Mouse (Mus musculus): ENCODE measurements around the gene Psmb9. TPM values are rescaled to one million over a fixed set of nuclear protein-coding genes. Genes with fewer than 3 reads are reported as not detected.
A peak's percentile ranks its signal among the peaks of the same experiment; 100 is the strongest.
"Not testable (repeated sequence)": the region's sequence is repeated elsewhere in the genome, so short reads cannot be mapped to it uniquely, and the experiment has no call there.

Psmb9 gene
- 1.0 and 2.2 TPM in 2 replicates for polyA plus RNA-seq (2014; fragmentation: Nextera tagmentation; extraction: Ambion mirVana)

GRCm38 (mm10) chr17:34187261-34187916, at the start of gene Psmb9, which contains the start of gene Tap1:
Gene Psmb9 (minus strand): TSS chr17:34187764.
Gene Tap1 (plus strand): TSS chr17:34187553.
- Histone ChIP-seq H3K27me3 (ENCODE audit: control insufficient read depth, insufficient read depth, low read length) (peaks cover 39% of the 10 kb centered on the region), H3K36me3 (ENCODE audit: control insufficient read depth, insufficient read depth, low read length) (no peaks in the 10 kb centered on the region), H3K4me3 (replicated peaks; ENCODE audit: low read depth, low read length) (peak within 1 kb of the TSS; percentile 40), H3K9me3 (ENCODE audit: control insufficient read depth, low read length) (no peaks in the 10 kb centered on the region), H3K9ac (replicated peaks; ENCODE audit: low read length) (peak within 1 kb of the TSS; percentile 39), H3K4me2 (ENCODE audit: low read length) (peak within 1 kb of the TSS; percentile 74), H3K4me1 (ENCODE audit: control insufficient read depth, insufficient read depth, low read length) (peaks cover 9% of the 10 kb centered on the region; the same call in 1 of the 2 replicates), H3K27ac (replicated peaks; ENCODE audit: low read depth, low read length) (no peak within 1 kb of the TSS)
- peak; percentile 86 for ATAC-seq (ENCODE audit: low FRiP score, low TSS enrichment)
- WGBS: under 1% methylated on average over 46 of the region's 46 CpGs
- peak; percentile 91 for DNase-seq

- WGBS: 90% methylated on average over 5 of the region's 5 CpGs
- Histone ChIP-seq H3K4me1 (ENCODE audit: control insufficient read depth, insufficient read depth, low read length) (no peaks in the 10 kb centered on the region), H3K4me2 (ENCODE audit: low read length) (no peak overlapping the region)
Measured at GRCm38 (mm10) chr17:34236691-34237090, 49.1 kb upstream of the Psmb9 start.

DNA sequence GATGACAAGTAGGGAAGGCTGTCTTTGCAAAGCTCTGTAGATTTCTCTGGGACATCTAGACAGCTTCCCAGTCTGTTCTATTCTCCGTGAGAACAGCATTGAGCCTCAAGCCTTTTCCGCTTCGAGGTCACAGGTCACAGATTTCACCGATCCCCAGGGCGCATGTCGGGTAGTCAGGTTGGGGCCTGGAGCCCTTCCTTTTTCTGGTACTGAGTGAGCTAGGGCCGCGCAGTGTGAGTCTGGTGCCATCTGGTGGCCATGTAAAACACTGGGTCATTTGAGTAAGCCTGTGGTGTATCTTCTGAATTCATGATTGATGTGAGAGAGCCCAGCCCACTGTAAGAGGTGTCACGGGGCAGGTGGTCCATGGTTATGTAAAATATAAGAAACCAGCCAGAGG, 47.4 kb upstream of the Psmb9 start:
- Histone ChIP-seq H3K9ac (replicated peaks; ENCODE audit: low read length) (no peak overlapping the region), H3K36me3 (ENCODE audit: control insufficient read depth, insufficient read depth, low read length) (no peaks in the 10 kb centered on the region), H3K4me3 (replicated peaks; ENCODE audit: low read depth, low read length) (no peak overlapping the region), H3K4me1 (ENCODE audit: control insufficient read depth, insufficient read depth, low read length) (no peaks in the 10 kb centered on the region), H3K9me3 (ENCODE audit: control insufficient read depth, low read length) (no peaks in the 10 kb centered on the region), H3K27me3 (ENCODE audit: control insufficient read depth, insufficient read depth, low read length) (no peaks in the 10 kb centered on the region), H3K27ac (replicated peaks; ENCODE audit: low read depth, low read length) (no peak overlapping the region), H3K4me2 (ENCODE audit: low read length) (no peak overlapping the region)
- ATAC-seq (ENCODE audit: low FRiP score, low TSS enrichment) (no peak), DNase-seq (peak; percentile 79)
- WGBS: 42% methylated on average over 9 of the region's 9 CpGs

More at GRCm38 (mm10) chr17:34236691-34237090, 49.1 kb upstream of the Psmb9 start:
- Histone ChIP-seq H3K27me3 (ENCODE audit: control insufficient read depth, insufficient read depth, low read length) (no peaks in the 10 kb centered on the region), H3K9me3 (ENCODE audit: control insufficient read depth, low read length) (no peaks in the 10 kb centered on the region; the same call in 1 of the 2 replicates), H3K27ac (replicated peaks; ENCODE audit: low read depth, low read length) (no peak overlapping the region), H3K36me3 (ENCODE audit: control insufficient read depth, insufficient read depth, low read length) (no peaks in the 10 kb centered on the region), H3K4me3 (replicated peaks; ENCODE audit: low read depth, low read length) (no peak overlapping the region), H3K9ac (replicated peaks; ENCODE audit: low read length) (no peak overlapping the region)
- no peak for ATAC-seq (ENCODE audit: low FRiP score, low TSS enrichment)
- DNase-seq: no peak

DNA sequence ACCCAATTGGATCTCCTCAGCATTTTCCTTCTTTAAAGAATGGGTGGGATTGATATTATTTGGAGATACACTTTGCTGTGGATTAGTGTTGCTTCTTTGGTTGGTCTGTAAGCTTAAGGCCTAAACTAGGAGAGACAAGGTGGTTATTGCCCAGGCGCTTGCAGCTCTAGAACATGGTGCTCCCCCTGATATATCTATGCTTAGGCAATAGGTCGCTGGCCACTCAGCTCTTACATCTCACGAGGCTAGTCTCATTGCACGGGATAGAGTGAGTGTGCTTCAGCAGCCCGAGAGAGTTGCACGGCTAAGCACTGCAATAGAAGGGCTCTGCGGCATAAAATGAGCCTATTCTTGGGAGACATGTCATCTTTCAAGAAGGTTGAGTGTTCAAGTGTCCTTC, 44.5 kb upstream of the Psmb9 start:
- ATAC-seq (ENCODE audit: low FRiP score, low TSS enrichment); DNase-seq; H3K9me3 ChIP-seq (ENCODE audit: control insufficient read depth, low read length); H3K27ac ChIP-seq (replicated peaks; ENCODE audit: low read depth, low read length); H3K4me1 ChIP-seq (ENCODE audit: control insufficient read depth, insufficient read depth, low read length); H3K9ac ChIP-seq (replicated peaks; ENCODE audit: low read length); H3K4me3 ChIP-seq (replicated peaks; ENCODE audit: low read depth, low read length); H3K4me2 ChIP-seq (ENCODE audit: low read length); H3K36me3 ChIP-seq (ENCODE audit: control insufficient read depth, insufficient read depth, low read length); H3K27me3 ChIP-seq (ENCODE audit: control insufficient read depth, insufficient read depth, low read length): not testable (repeated sequence)
- WGBS: 90% methylated on average over 3 of the region's 7 CpGs

DNA sequence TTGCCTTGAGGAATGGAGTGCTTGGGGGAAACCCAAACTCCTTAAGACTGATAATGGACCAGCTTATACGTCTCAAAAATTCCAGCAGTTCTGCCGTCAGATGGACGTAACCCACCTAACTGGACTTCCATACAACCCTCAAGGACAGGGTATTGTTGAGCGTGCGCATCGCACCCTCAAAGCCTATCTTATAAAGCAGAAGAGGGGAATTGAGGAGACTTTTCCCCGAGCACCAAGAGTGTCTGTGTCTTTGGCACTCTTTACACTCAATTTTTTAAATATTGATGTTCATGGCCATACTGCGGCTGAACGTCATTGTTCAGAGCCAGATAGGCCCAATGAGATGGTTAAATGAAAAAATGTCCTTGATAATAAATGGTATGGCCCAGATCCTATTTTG, 43.4 kb upstream of the Psmb9 start:
- H3K27me3 ChIP-seq (ENCODE audit: control insufficient read depth, insufficient read depth, low read length); H3K9ac ChIP-seq (replicated peaks; ENCODE audit: low read length); DNase-seq; H3K4me3 ChIP-seq (replicated peaks; ENCODE audit: low read depth, low read length); H3K9me3 ChIP-seq (ENCODE audit: control insufficient read depth, low read length); H3K4me1 ChIP-seq (ENCODE audit: control insufficient read depth, insufficient read depth, low read length); H3K36me3 ChIP-seq (ENCODE audit: control insufficient read depth, insufficient read depth, low read length); H3K27ac ChIP-seq (replicated peaks; ENCODE audit: low read depth, low read length); H3K4me2 ChIP-seq (ENCODE audit: low read length); ATAC-seq (ENCODE audit: low FRiP score, low TSS enrichment): not testable (repeated sequence)
- WGBS: 100% methylated on average over 6 of the region's 9 CpGs

- not testable (repeated sequence) for DNase-seq; H3K9me3 ChIP-seq (ENCODE audit: control insufficient read depth, low read length); H3K27me3 ChIP-seq (ENCODE audit: control insufficient read depth, insufficient read depth, low read length); H3K4me2 ChIP-seq (ENCODE audit: low read length); H3K36me3 ChIP-seq (ENCODE audit: control insufficient read depth, insufficient read depth, low read length); H3K9ac ChIP-seq (replicated peaks; ENCODE audit: low read length); ATAC-seq (ENCODE audit: low FRiP score, low TSS enrichment); H3K4me1 ChIP-seq (ENCODE audit: control insufficient read depth, insufficient read depth, low read length); H3K27ac ChIP-seq (replicated peaks; ENCODE audit: low read depth, low read length); H3K4me3 ChIP-seq (replicated peaks; ENCODE audit: low read depth, low read length)
- 96% methylated on average over 13 of the region's 23 CpGs for WGBS
Measured at GRCm38 (mm10) chr17:34225911-34226310, 38.3 kb upstream of the Psmb9 start.

- 0 out of 2 replicates have a peak, but pooled peaks cover 4% of the 10 kb centered on the region for H3K9me3 ChIP-seq (ENCODE audit: control insufficient read depth, low read length)
- no peak overlapping the region for H3K27ac ChIP-seq (replicated peaks; ENCODE audit: low read depth, low read length)
- DNase-seq: no peak
- H3K27me3 ChIP-seq (ENCODE audit: control insufficient read depth, insufficient read depth, low read length): no peaks in the 10 kb centered on the region
- H3K4me1 ChIP-seq (ENCODE audit: control insufficient read depth, insufficient read depth, low read length): no peaks in the 10 kb centered on the region
- WGBS: 97% methylated on average over 8 of the region's 8 CpGs
- no peak for ATAC-seq (ENCODE audit: low FRiP score, low TSS enrichment)
- H3K9ac ChIP-seq (replicated peaks; ENCODE audit: low read length): no peak overlapping the region
- H3K36me3 ChIP-seq (ENCODE audit: control insufficient read depth, insufficient read depth, low read length): no peaks in the 10 kb centered on the region
- no peak overlapping the region for H3K4me3 ChIP-seq (replicated peaks; ENCODE audit: low read depth, low read length)
- no peak overlapping the region for H3K4me2 ChIP-seq (ENCODE audit: low read length)
Measured at GRCm38 (mm10) chr17:34225426-34225825, 37.9 kb upstream of the Psmb9 start.

DNA sequence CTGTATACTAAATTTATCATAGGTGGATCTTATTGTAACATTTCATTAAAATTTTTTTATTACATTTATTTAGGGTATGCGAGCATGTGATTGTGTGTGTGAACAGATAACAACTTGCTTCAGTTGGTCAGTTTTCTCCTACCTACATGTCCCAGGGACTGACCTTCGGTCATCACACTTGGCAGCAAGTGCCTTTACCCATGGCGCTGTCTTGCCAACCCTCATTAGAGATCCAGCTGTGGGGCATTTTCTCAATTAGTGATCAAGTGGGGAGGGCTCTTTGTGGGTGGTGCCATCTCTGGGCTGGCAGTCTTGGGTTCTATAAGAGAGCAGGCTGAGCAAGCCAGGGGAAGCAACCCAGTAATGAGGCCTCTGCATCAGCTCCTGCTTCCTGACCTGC, 37.3 kb upstream of the Psmb9 start:
- no peak overlapping the region for H3K4me2 ChIP-seq (ENCODE audit: low read length)
- ATAC-seq (ENCODE audit: low FRiP score, low TSS enrichment) (no peak), DNase-seq (no peak)
- no peaks in the 10 kb centered on the region for H3K4me1 ChIP-seq (ENCODE audit: control insufficient read depth, insufficient read depth, low read length)
- WGBS: 92% methylated on average over 3 of the region's 3 CpGs
- no peak overlapping the region for H3K4me3 ChIP-seq (replicated peaks; ENCODE audit: low read depth, low read length)
- H3K27ac ChIP-seq (replicated peaks; ENCODE audit: low read depth, low read length): no peak overlapping the region
- H3K9ac ChIP-seq (replicated peaks; ENCODE audit: low read length): no peak overlapping the region
- H3K36me3 ChIP-seq (ENCODE audit: control insufficient read depth, insufficient read depth, low read length): no peaks in the 10 kb centered on the region
- H3K27me3 ChIP-seq (ENCODE audit: control insufficient read depth, insufficient read depth, low read length): no peaks in the 10 kb centered on the region
- 0 out of 2 replicates have a peak, but pooled peaks cover 4% of the 10 kb centered on the region for H3K9me3 ChIP-seq (ENCODE audit: control insufficient read depth, low read length)

DNA sequence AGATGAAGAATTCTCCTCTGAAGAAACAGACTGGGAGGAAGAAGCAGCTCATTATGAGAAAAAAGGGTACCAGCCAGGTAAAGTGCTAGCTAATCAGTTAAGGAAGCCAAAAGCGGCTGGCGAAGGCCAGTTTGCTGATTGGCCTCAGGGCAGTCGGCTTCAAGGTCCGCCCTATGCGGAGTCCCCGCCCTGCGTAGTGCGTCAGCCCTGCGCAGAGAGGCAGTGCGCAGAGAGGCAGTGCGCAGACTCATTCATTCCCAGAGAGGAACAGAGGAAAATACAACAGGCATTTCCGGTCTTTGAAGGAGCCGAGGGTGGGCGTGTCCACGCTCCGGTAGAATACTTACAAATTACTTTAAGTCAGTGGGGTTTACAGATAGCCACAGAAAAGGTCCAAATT, 32.8 kb upstream of the Psmb9 start:
- not testable (repeated sequence) for ATAC-seq (ENCODE audit: low FRiP score, low TSS enrichment)

More for the DNA sequence above, 32.8 kb upstream of the Psmb9 start:
- H3K9ac ChIP-seq (replicated peaks; ENCODE audit: low read length); H3K27ac ChIP-seq (replicated peaks; ENCODE audit: low read depth, low read length); H3K4me3 ChIP-seq (replicated peaks; ENCODE audit: low read depth, low read length); H3K36me3 ChIP-seq (ENCODE audit: control insufficient read depth, insufficient read depth, low read length); H3K4me2 ChIP-seq (ENCODE audit: low read length); H3K27me3 ChIP-seq (ENCODE audit: control insufficient read depth, insufficient read depth, low read length); H3K9me3 ChIP-seq (ENCODE audit: control insufficient read depth, low read length); DNase-seq; H3K4me1 ChIP-seq (ENCODE audit: control insufficient read depth, insufficient read depth, low read length): not testable (repeated sequence)
- 93% methylated on average over 5 of the region's 16 CpGs for WGBS
